Mouse (Mus musculus) heart, postnatal 4 days (tissue): ENCODE data around the gene Rpl15. TPM values are rescaled to one million over a fixed set of nuclear protein-coding genes. Genes with fewer than 3 reads are reported as not detected.
"Not testable (repeated sequence)": the region's sequence is repeated elsewhere in the genome, so short reads cannot be mapped to it uniquely, and the experiment has no call there.

Source experiments
- DNase-seq: peaks from one replicate; pipeline ENCODE4 v3.0.0; 2021
- total RNA-seq, 2 experiments: library from RNA; stranded (reverse); gene quantifications; 2 replicates each; pipeline ENCODE4 v1.2.3; 2021

Rpl15 gene
- total RNA-seq, 2 experiments from 2014 or later: 916 to 1,021 TPM

DNA sequence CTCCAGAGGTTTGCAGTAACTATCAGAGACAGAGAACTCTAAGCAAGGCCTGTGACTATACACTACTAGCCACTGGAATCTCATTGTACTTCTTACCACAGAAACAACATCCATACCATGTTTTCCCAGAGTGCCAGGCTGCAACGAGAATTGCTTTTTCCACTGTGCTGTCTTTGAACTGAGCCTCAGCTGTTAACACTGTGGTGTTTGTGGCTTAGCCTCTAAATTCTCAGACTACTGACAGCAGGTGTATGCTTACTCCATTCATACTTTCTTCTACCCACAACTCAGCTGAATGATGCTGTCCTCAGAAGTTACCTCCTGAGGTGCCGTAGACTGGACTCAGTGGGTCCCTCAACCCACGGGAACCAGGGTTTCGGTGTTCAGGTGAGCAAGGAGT, 29.4 kb downstream of the Rpl15 start:
- DNase-seq: no peak

DNA sequence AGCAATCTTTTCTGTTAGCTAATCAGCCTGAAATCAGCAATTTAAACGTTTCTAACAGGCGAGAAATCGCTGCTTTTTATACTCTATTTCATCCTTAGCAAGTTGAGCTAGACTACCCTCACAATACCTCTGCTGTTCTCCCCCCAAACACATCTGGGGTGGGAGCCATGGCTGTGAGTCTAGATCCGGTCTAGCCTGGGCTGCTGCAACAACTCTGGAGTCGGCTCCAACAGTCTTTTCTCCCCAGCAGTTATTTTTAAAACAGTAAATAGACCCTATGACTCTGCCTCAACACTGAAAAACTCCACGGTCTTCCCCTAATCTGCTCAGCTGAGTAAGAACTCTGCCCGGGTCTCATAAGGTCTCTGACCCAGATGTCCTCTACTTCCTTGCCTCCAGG, 31.1 kb downstream of the Rpl15 start:
- no peak for DNase-seq

DNA sequence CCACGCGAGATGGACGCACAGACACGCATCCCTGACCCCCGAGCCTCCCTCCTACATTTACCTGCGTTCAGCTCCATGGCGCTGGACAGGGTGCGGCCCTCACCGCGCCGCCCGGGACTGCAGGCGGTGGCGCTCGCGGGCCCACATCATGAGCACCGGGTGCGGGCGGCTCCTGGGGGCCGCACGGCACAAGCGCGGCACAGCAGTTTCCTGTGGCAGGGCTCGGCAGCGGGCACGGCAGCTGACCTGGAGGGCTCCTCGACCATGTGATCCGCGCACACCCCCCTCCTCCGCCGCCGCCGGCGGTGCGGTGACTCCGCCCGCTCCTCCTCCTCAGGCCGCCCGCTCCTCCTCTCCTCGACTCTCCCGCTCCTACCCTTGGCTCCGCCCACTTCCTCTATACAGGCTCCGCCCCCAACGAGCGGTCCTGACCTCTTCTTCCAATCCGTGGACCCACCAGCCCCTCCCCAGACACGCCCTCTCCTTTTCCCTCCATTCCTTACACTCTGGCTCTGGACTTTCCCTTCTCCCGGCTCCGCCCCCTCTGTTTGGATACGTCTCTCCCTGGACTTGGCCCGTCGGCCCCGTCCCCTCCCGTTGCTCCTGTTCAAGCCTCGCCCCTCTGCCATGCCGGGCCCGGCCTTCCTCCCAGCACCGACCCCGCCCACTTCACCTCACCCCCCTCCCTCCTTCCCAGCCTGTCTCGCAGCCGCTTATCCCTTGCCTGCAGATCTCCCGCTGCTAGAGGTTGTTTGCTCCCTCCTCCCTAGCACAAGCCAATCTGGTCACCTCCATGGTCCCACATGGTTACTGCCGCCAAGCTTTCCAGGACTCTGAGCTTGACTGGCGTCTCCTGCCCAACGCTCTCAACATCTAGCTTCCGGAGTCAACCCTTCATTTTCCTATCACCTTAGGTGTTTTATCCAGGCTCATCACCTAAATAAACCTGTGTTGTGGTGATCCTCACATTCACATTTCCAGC, 32.1 kb downstream of the Rpl15 start, which contains the start of gene Nr1d2:
Nr1d2 (minus strand) TSS at position 378 of the 982 bp plus-strand sequence.
- peak; percentile 100 for DNase-seq

DNA sequence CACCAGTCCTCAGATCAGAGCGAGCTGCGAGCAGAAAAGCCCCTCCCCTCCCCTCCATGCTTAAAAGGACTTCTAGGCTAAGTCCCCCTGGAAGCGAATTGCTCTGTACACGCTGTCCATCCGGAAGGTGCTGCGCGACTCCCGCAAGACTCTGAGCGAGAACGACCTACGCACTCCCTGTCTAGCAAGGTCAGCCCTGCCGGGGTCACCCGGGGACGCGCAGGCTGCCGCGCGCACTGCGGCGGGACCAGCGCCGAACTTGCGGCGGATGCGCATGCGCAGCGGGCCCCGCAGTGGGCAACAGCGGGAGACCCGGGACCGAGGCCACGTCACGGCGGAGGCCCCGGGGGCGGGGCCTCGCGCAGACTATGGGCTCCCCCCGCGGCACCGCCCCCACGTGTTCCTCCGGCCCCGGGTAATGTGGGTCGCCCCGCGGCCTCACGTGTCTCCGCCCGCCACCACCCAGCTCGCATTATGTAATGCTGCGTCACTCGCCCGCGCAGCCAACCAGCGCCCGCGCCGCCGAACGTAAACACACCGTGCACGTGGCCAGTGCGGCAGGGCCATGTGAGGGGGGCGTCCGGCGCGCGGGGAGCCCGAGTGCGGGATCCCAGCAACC, 33.0 kb downstream of the Rpl15 start:
- peak; percentile 99 for DNase-seq

DNA sequence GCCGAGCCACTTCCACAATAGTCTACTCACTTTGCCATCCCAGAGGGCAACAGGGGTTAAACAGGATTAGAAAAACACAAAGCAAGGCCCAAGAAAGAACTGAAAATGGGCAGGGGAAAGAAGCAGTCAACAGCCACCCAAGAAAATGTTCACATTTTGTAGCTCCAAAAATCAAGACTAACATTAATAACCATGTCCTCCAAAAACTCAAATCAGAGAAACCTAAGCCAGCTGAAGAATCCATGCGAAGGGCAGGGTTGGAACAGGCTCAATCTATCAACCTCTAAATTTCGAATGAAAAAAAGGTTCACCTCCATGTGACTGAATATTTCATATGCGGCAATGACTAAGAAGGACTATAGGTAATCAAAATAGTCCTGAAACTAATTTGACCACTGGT, 33.8 kb downstream of the Rpl15 start:
- no peak for DNase-seq

DNA sequence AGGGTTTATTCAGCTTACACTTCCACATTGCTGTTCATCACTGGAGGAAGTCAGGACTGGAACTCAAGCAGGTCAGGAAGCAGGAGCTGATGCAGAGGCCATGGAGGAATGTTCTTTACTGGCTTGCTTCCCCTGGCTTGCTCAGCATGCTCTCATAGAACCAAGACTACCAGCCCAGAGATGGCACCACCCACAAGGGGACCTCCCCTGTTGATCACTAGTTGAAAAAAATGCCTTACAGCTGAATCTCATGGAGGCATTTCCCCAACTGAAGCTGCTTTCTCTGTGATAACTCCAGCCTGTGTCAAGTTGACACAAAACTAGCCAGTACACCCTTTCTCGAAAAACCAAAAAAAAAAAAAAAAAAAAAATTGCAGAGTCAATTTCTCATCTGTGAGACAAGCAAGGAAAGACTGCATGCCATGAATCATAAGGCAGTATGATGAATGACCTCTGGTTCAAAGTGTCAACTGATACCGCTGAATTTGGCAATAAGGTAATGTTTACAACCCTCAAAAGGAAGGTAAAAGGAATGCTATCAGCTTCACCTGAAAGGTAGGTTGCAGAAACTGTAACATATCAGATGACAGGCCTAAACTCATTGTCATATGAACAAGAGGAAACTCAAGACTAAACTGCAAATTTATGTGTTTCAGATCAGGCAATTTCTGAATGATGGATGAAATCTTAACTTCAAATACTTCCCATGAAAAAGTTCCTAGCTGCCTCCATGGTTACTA, 34.5 kb downstream of the Rpl15 start:
- DNase-seq: not testable (repeated sequence)

DNA sequence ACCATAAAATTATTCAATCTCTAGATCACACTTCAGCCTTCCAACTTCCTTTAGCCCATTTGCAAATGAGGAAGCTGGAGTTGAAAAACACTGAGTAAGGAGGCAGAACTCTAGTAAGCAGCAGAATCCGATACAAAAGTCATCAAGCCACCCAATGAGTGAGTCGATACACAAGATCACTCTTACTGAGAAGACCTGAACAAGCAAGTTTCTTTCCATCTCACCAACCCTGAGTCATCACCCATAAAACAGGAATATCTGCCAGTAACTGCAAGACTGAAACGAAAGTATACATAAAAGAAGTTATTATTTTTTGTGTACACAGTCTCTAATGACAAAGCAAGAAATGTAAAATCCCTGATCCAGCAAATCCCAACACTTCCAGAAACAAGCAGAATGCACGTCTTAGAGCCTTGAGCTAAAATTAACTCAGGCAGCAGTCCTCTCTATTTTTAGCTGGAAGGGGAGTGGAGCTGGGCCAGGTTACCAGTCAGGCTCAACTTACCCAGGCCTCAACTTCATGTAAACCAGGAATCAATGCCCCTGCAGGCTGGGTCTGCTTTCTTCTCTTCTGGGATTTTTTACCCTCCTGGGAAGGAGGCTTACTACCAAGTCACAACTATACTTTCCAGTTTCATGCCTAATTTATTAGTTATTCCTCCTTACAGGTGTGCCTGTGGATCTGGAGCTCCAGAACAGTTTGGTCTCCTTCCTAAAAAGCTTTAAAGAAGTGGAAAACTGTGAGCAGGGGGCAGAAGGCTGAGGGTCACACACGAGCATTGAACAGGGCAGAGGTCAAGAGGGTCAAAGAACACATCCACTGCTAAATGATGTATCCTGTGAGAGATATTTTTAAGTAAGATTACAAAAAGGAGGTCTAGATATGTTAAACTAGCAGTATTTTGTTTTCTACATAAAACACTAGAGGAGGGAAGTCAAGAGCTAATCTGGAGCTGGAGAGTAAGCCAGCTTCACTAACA, 36.9 kb downstream of the Rpl15 start:
- DNase-seq: peak; percentile 35

DNA sequence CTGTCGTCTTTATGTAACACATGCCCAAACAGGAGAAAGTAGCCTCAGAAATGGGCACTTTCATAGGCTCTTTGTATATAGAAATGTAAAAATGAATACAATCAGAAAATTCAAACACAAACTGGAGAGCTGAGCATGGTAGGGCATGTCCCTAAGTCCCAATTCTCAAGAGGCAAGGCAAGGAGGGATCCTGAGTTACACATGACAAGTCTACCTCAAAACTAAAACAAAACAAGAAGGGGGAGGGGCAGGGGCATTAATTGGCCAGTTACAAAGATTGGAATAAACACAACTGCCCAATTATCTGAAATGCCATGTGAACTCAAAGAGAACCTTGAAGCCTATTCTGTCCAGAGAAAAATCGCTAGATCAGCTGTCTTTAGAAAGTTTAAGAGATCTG, 38.1 kb downstream of the Rpl15 start:
- no peak for DNase-seq

DNA sequence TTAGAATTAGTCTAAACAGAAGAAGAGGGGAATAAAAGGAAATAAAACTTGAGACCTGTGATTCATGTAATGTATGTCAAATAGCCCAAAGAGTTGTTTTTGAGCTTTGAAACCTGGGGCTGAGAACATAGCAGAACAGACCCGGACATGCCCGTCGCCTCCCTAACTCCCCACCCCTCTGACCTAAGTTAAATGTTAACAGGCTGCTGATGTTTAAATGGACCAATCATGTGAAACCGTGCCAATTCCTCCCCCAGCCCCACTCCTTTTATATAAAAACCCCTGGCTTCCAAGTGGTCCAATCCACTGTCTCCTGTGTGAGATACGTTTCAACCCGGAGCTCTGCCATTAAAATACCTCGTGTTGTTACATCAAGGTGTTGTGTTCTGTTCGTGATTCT, 39.3 kb downstream of the Rpl15 start:
- DNase-seq: not testable (repeated sequence)

DNA sequence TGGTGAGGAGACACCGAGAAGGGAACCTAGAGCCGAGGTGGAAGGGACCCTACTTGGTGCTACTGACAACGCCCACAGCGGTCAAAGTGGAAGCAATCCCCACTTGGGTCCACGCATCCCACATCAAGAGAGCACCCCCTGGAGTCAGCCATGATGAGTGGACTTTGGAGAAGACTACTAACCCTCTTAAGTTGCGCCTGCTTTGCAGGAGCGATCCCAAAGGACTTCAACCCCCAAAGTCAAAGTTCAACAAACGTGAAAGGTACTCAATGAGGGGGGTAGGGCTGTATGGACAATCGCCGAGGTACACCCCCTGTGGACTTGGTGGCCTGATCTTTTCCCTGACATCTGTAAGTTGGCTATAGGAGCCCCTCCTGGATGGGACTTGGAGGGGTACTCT, 41.4 kb downstream of the Rpl15 start:
- not testable (repeated sequence) for DNase-seq

DNA sequence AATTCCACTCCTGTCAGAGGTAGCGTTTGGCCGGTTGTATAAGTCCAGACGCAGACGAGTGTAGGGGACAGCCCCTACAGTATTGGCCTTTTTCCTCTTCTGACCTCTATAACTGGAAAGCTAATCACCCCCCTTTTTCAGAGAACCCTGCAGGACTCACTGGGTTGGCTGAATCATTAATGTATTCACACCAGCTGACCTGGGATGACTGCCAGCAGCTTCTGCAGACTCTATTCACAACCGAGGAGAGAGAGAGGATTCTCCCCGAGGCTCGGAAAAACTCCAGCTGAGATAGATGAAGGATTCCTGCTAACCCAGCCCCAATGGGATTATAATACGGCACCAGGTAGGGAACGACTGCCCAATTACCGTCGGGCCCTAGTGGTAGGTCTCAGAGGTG, 45.0 kb downstream of the Rpl15 start:
- peak; percentile 26 for DNase-seq

DNA sequence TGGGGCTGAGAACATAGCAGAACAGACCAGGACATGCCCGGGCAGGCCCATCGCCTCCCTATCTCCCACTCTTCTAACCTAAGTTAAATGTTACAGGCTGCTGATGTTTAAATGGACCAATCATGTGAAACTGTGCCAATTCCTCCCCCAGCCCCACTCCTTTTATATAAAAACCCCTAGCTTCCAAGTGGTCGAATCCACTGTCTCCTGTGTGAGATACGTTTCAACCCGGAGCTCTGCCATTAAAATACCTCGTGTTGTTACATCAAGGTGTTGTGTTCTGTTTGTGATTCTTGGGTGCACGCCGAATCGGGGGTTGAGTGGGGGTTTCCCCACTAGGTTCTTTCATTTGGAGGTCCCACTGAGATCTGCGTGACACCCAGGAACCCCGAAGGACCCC, 45.8 kb downstream of the Rpl15 start:
- not testable (repeated sequence) for DNase-seq

DNA sequence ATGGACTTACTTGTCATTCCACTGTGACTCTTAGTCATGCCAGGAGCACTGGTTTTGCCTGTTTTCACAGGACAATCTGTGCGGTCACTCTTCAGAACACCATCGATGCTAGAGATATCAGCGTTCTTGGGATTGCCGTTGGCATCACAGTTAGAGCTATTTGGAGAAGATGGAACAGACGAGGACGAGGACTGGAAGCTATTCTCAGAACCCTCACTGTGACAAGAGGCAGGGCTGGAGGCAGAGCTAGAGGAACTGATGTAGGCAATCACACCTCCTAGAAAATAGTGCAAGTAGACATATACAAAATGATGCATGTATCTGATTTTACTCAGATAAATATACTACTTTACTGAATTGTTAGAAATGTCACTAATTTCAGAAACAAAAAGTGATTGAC, 49.2 kb downstream of the Rpl15 start:
- no peak for DNase-seq

Other genes with a start within 250 kb of the Rpl15 start
- 10 to 100 TPM; 36.3 to 39.3 TPM for gene Nr1d2, start 32.3 kb downstream of the Rpl15 start, total RNA-seq
- gene Nkiras1, start 255 bp downstream of the Rpl15 start, total RNA-seq: 10 to 100 TPM; 20.0 to 22.3 TPM
- gene Ube2e1, start 60.5 kb upstream of the Rpl15 start, total RNA-seq: 10 to 100 TPM; 43.7 to 47.1 TPM